Mouse (Mus musculus) gastrocnemius, postnatal 14 days (tissue): Measurements from ENCODE around the gene Sord. TPM values are rescaled to one million over a fixed set of nuclear protein-coding genes. Genes with fewer than 3 reads are reported as not detected.
"Not testable (repeated sequence)": the region's sequence is repeated elsewhere in the genome, so short reads cannot be mapped to it uniquely, and the experiment has no call there.

Experiments used
- DNase-seq: peaks from one replicate; pipeline ENCODE4 v3.0.0; 2021; ENCODE audit warnings: mixed read lengths
- intact Hi-C: fragments of 180-260 bp; cut with DNase I; formaldehyde crosslinking; loops from one replicate; pipeline ENCODE4 v1.15.1; 2025; ENCODE audit warnings: low total_unique reads
- long read RNA-seq, 2 experiments: library from polyadenylated mRNA; stranded (forward); transcript quantifications; one replicate each; pipeline ENCODE4 v2.0.0; 2021
- total RNA-seq, 2 experiments: library from RNA; stranded (reverse); gene quantifications; 2 replicates each; pipeline ENCODE4 v1.2.3; 2021

Gene Sord
- 10 to 100 TPM; 16.9 TPM for total RNA-seq
- long read RNA-seq, experiment 1, transcript Sord-201 (9 exons, 2,352 nt): major isoform, 16 of 17 reads
- long read RNA-seq, experiment 1, partial matches to known transcripts: 1 of 17 reads
- long read RNA-seq, experiment 1, other reads (novel, unspliced or antisense): 0 of 17 reads
- long read RNA-seq, experiment 2, transcript Sord-201 (9 exons, 2,352 nt): major isoform, 28 of 31 reads
- long read RNA-seq, experiment 2, partial matches to known transcripts: 2 of 31 reads
- long read RNA-seq, experiment 2, other reads (novel, unspliced or antisense): 1 of 31 reads

DNA sequence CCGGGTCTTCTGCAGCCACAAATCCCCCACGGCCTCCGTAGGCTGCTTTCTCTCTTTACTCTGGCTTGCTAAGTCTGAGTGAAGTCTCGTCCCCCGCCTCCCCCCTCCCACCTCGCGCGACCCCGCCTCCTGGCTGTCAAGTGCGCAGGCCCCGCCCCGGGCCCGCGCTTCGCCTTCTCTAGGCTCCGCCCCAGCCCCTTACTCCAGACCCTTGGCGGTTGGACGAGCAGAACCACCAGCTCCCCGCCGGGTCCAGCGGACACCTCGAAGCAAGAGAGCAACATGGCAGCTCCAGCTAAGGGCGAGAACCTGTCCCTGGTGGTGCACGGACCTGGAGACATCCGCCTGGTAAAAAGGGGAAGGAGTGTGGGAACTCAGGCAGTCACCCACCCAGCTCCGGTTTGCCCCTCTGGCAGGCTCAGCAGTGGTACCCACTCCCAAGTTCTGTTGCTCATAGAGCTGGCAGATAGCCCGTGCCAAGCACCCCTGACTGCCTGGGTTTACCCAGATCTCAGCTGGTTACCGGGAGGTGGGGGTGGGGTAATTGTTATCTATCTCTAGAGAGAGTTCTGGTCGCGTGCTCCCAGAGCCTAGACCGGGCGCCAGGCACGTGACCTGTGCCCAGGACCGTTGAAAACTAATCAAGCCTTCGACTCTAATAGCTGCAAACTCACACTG lies at the start of gene Sord:
Gene Sord, plus strand, starts transcription at position 139 of the 678 bp plus-strand sequence.
- intact Hi-C loops: no loop called here

DNA sequence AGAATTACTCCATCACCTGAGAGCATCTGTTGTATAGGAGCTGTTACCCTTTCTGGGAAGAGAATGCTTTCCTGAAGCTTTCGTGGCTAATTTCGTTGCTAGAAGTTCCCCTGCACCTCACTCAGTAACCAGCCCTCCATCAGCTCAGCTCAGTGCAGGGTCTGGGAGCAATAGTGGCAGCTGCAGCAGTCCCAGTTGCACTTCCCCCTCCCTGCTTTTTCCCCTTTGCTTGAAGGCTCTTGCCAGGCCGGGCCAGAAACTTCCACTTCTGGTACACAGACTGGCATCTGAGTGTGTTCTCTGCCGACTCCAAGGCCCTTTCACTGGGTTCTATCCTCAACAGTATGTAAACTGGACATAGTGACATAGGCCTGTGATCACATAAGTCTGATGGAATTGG lies 49.5 kb upstream of the Sord start:
- intact Hi-C loops: no loop called here

More for the DNA sequence above, at the start of gene Sord:
- DNase-seq: peak; percentile 75

DNA sequence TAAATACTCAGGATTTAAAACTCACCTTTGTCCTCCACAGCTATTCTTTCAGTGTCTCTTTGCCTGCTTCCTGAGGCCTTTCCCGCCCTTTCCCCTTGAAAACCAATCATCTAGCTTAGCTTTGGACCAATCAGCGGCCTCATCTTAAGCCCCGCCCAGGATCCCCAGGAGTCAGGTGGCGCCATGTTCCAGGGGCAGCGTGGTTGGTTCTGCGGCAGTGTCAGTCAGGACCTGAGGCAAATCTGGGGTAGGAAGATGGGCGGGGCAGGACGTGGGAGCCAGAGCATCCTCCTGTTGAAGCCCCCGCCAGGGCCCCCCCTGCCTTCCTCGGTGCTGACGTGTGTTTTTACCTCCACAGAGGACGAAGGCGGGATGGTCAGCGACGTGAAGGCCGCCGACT lies 48.4 kb upstream of the Sord start, which contains the start of the genes Patl2 and Terb2:
Gene Patl2, minus strand, starts transcription at position 84 of the 400 bp plus-strand sequence.
Gene Terb2, plus strand, starts transcription at position 167 of the 400 bp plus-strand sequence.
- DNase-seq: no peak
- intact Hi-C loops: no loop called here

More for the DNA sequence above, 49.5 kb upstream of the Sord start:
- no peak for DNase-seq

DNA sequence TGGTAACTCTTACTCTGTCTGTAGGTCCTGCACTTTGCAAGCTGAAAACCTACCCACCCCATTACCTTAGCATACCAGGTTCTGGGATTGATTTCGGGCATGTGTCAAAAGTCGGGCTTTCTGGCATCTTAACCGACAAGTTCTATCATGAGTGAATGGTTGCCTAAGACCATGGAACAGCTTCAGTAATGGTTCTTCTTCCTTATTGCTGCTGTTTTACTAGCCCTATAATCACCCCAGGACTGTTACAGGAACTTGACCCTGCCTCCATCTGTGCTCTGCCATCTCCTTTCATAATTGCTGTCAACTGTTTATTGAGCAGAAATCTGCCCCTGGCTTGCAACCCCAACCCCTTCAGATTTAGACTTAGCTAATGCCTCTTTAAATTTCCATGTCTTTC lies 47.8 kb upstream of the Sord start:
- DNase-seq: no peak
- intact Hi-C loops: no loop called here

DNA sequence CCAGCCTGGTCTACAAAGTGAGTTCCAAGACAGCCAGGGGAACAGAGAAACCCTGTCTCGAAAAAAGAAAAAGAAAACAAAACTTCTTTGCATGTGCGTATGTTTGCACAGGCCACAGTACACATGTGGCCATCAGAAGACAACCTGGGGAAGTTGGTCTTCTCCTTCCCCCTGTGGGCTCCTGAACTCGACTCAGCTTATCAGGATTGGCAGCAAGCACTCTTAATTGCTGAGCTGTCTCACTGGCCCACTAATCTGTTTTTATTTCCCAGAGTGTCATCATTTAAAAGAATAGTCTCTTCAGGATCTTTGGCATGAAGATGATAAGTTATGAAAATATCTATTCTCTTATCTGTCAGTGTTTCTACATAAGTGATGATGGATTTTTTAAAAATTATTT lies 42.7 kb upstream of the Sord start:
- intact Hi-C loops: loop anchor here (5.0 kb wide), 1 partner anchor 110 kb away; no protein-coding TSS in a partner anchor
- DNase-seq: no peak

DNA sequence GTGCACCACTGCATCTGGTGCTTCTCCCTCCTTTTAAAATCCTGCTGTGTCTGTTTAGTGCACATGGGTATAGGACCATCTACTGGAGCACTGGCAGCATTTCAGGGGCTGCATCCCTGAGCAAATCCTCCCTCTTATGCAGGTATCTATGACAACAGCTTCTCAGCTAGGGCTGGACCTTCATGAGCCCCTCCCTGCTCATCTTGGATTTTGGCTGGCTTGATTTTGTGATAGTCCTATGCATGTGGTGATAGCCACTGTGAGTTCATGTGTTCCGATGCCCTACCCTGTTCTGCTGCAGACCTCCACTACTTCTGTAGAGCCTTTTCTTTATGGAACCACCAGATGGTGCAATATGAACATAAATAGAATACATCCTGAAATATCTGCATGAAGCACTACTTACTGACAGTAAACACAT lies 40.0 kb upstream of the Sord start:
- intact Hi-C loops: loop anchor here (2.0 to 5.0 kb wide), 2 partner anchors 48 to 108 kb away; no protein-coding TSS in a partner anchor
- DNase-seq: no peak

DNA sequence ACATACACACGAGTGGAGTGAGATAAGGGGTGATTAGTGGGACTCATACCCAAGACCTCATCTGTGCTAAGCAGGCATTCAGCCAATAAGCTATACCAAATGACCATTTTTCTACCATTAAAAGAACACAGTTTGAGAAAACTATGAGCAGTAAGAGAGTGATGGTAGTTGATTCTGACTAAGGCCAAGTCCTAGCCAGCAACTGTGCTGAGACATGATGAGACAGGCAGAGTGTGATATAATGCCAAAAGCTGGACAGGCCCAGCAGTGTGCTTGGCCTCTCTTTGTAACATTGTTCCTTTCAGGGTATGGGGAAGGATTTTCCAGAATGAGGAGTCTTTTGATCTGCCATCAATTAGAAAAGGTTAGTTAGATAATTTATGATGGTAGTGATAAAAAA lies 33.0 kb upstream of the Sord start:
- intact Hi-C loops: no loop called here
- no peak for DNase-seq

DNA sequence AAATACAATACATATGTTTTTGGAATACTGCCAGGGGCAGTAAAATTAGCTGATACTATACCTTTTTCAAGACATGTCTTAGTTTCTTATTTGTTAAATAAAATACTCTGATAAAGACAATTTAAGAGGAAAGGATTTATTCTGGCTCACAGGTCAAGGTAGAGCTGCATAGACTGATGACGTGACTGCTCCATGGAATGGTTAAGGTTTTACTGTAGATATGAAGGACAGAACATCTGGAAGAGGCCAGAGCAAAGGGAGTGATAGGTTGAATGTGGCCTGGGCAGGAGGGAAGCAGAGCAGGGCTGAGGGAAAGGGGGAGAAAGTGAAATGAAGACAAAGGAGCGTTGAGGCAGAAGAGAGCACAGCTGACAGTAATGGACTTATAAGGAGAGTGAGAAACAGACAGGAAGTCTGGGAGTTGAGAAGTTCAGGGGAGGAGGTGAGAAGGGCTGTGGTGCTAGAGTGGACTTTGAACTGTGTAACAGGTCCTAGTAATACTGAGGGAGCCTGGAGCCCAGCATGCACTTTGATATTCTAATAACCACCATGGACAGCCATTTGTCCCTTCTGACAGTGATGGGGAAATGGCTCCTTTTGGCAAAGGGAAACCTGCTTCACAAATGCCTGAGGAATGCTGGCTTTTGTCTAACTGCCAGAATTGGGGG lies 28.0 kb upstream of the Sord start:
- DNase-seq: no peak
- intact Hi-C loops: no loop called here

DNA sequence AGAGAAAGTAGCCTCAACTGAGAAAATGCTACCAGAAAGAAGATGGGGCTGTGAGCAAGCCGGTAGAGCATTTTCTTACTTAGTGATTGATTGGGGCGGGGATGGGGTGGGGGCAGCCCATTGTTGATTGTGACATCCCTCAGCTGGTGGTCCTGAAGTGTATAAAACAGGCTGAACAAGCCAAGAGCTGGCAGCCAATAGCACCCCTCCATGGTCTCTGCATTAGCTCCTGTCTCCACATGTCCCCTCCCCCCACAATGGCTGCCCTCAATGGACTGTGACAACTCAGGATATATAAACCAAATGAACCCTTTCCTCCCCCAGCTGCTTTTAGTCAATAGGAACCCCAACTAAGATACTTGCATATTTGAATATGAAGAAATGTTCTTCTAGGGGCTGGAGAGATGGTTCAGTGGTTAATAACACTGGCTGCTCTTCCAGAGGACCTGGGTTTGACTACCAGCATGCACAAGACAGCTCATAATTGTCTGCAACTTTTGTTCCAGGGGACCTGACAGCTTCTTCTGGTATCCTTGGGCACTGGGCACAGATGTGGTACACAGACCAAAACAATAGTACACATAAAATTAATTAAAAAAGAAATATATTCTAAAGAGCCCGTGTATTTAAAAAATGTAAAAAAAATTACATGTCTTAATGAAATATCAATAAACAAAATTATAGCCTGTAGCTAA lies 23.9 kb upstream of the Sord start:
- DNase-seq: no peak
- intact Hi-C loops: no loop called here

DNA sequence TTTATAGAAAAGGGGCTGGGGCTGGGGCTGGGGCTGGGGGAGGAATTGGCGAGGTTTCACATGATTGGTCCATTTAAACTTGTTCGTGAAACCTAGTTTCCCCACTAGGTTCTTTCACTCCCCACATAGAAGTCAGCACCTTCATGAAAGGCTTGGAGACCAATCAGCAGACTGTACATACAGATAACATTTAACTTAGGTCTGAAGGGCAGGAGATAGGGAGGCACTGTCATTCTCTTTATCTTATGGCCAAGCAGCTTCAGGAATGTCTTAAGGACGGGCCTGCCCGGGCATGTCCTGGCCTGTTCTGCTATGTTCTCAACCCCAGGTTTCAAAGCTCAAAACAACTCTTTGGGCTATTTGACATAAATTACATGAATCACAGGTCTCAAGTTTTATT lies 17.5 kb upstream of the Sord start:
- DNase-seq, intact Hi-C loops: not testable (repeated sequence)

DNA sequence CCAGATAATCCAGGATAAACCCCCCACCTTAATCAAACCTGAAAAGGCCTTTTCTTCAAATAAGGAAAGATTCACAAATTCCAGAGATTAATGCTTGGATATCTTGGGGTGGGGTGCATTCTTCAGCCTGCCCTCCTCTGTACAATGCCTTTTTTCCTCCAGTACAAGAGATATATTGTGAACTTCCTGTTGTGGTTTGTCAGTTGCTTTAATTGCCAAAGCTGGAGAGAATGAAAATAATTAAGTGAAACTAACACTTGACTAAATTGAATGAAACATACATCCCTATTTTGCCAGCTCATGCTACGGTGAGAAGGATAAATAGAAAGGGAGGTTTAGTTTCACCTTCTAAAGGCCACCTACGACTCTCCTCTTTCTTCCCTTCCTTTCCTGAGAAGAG lies 16.3 kb upstream of the Sord start:
- no peak for DNase-seq
- intact Hi-C loops: no loop called here

DNA sequence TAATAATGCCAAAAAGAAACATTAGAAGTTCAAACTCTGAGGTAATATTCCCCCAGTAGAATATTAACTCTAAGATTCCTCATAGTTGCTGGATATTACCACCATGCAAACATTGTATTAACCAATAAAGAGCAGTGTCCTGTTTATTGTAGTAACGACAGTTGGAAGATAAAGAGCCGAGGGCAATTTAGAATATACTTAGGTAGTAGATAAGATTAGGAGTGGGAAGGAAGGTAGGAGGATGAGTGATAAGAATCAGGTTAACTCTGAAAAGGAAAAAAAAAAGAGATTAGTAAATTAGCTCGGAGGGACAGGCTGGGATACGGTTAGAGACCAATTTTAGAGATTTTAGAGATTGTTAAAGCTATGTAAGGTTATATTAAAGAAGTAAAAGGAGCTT lies 13.2 kb upstream of the Sord start:
- intact Hi-C loops: no loop called here
- DNase-seq: no peak

DNA sequence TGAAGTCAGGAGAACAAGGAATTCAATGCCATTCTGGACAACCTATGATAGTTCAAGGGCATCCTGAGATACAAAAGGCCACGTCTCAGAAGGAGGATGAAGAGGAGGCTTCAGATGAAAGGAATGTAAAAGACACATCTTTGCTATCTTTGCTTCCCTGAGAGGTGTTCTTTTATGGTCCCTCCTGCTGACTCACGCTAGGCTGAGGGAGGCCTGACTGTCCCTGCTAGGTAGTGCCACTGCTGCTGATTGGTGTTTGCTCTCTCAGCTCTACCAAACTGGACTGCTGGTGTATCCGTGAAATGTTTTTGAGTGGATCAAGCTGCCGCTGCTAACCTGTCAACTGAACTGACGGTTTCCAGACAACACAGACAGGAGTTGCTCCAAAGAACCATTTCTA lies 12.8 kb upstream of the Sord start:
- intact Hi-C loops: no loop called here
- no peak for DNase-seq

DNA sequence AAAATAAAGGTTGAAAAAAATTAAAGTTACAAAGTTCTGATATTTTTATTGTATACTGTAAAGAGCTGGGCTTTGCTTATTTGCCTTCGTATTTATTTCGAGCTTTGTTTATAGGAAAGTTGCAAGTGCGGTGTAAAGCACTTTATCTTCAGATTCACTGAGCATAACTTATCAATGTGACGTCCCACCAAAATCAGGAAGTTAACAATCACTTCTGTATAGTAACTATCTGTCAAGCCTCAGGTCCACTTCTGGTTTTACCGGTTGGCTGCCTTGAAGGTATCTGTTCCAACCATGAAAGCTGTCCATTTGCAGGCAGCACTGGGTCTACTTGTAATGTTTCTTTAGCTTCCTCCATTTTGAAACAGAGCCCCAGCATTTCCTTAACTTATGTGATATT lies 12.3 kb upstream of the Sord start:
- intact Hi-C loops: no loop called here
- no peak for DNase-seq

DNA sequence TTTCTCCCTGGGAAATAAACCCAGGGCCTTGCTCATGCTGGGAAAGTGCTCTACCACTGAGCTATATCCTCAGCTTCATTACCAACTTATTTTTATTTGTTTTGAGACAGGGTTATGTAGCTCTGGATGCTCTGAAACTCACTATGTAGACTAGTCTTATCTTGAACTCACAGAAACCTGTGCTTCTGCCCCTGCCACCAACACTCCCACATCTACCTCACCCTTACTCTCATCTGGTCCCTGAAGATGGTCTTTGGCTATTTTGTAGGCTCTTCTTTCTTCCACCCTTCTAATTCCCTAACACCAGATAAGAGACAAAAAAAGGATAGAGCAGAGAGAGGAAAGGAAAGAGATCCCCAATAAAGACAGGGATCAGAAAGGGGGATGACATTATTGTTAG lies 10.9 kb upstream of the Sord start:
- DNase-seq: no peak
- intact Hi-C loops: no loop called here

DNA sequence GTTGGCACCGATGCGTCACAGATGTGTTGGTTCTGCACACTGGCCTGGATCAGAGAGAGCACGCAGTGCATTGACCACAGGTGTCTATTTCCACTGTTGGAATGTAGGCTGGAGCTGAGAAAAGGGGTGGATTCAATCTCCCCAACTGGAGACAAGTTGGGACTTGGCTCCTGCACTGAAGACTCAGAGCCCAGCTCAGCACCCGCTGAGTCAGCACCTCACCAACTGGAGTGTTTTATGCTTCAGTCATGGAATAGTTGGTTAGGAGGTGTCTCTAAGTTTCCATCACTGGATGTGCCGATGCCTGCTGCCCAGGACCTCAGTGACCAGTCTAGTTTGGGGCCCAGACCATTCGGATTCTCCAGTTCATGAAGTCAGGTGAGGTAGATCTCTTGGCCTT lies 4.2 kb upstream of the Sord start:
- DNase-seq: no peak
- intact Hi-C loops: no loop called here

DNA sequence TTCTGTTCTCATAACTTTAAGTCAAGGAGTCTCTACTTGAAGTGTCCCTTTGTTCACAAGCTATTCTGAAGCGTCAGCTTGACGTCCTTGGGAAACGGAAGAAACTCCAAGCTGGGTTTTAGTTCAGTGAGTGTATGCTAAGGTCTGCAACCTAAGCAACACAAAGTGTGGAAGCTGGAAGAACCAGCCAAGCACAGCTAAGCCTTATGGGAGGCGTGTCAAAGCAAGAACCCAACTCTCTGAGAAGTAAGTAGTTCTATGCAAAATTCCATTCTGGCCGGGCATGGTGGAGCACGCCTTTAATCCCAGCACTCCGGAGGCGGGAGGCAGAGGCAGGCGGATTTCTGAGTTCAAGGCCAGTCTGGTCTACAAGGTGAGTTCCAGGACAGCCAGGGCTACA lies 2.9 kb upstream of the Sord start:
- DNase-seq: no peak
- intact Hi-C loops: no loop called here

DNA sequence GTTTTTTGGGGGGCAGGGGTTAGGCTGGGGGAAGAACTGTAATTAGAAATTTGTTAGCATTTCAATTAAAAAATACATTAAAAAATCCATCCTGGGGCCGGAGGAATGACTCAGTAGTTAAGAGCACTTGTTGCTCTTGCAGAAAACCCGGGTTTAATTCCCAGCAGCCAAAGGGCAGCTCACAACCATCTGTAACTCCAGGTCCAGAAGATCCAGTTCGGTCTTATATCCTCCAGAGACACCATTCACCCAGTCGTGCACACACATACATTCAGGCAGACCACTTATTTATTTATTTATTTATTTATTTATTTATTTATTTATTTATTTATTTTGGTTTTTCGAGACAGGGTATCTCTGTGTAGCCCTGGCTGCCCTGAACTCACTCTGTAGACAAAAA lies 1.2 kb upstream of the Sord start:
- no peak for DNase-seq
- intact Hi-C loops: no loop called here

DNA sequence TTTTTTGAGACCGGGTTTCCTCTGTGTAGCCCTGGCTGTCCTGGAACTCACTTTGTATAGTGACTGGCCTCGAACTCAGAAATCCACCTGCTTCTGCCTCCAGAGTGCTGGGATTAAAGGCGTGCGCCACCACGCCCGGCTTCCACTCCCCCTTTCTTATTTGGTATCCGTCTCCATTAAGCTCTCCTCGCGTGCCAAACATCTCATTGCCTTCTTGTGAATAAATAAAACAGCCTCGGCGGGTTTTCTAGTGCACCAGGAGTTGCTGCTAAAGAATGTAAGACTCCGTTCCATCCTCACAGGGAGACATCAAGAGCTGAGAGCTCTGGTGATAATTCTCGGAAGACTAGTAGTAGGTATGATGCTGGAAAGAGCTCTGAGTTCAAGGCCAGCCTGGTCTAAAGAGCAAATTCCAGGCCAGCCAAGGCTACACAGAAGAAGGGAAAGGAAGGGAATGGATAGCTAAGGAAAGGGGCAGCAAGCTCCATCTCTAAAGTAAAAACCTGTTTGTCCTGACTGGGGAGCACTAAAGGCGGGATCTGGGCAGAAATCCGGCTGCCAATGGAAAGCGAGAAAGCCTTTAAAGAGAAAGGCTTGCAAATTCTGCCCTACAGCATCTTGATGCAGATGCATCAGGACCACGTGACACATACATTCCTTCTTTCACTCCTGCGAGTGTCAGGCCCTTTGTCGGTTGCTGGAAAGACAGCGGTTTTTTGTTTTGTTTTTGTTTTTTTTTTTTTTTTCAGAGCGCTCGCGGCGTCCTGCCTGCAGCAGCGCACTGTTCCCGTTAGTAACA lies 591 bp upstream of the Sord start:
- intact Hi-C loops: no loop called here
- DNase-seq: no peak
